Mouse (Mus musculus): ENCODE measurements around the gene Prss23. TPM values are rescaled to one million over a fixed set of nuclear protein-coding genes. Genes with fewer than 3 reads are reported as not detected.
A peak's percentile ranks its signal among the peaks of the same experiment; 100 is the strongest.

Gene Prss23
- polyA plus RNA-seq, 1 experiment from 2014 or later, result 138 TPM

GRCm38 (mm10) chr7:89511921-89512514 lies 15.0 kb downstream of the Prss23 start:
- TF ChIP-seq CTCF (IDR thresholded peaks at IDR 0.05), result no peak
- no peaks in the 10 kb centered on the region for H3K27me3 ChIP-seq
- DNase-seq (ENCODE audit: low read depth, low spot score) (no peak), ATAC-seq (no peak)
- POLR2A ChIA-PET, result no interaction called here
- in situ Hi-C loops (cut with MboI; ENCODE audit: low pct_unique_long_range_greater_than_20kb), result no loop called here
- CTCF ChIA-PET, result interaction anchor here (1.2 kb wide), 2 partner anchors 15 to 34 kb away, joined by 3 read pairs; partner anchors contain the start of gene Prss23

GRCm38 (mm10) chr7:89508672-89509071 lies 18.3 kb downstream of the Prss23 start:
- ChIA-PET CTCF (interaction anchor here (1.9 to 2.1 kb wide), 3 partner anchors 10 to 333 kb away, joined by 5 to 7 read pairs (median 6); no protein-coding TSS in a partner anchor), POLR2A (no interaction called here)
- in situ Hi-C loops (cut with MboI; ENCODE audit: low pct_unique_long_range_greater_than_20kb), result no loop called here
- no peaks in the 10 kb centered on the region for H3K27me3 ChIP-seq
- no peak for ATAC-seq
- DNase-seq (ENCODE audit: low read depth, low spot score), result no peak
- peak; percentile 28 for TF ChIP-seq CTCF (IDR thresholded peaks at IDR 0.05)

- no peaks in the 10 kb centered on the region for H3K27me3 ChIP-seq
Observed at GRCm38 (mm10) chr7:89499516-89500307, 27.3 kb downstream of the Prss23 start.

GRCm38 (mm10) chr7:89483769-89484568 lies 43.0 kb downstream of the Prss23 start:
- no peaks in the 10 kb centered on the region for H3K27me3 ChIP-seq
- no peak for DNase-seq (ENCODE audit: low read depth, low spot score)
- no peak for TF ChIP-seq CTCF (IDR thresholded peaks at IDR 0.05)
- POLR2A ChIA-PET, result interaction anchor here (0.5 to 0.7 kb wide), 2 partner anchors 262 to 357 kb away, joined by 3 to 5 read pairs; no protein-coding TSS in a partner anchor
- CTCF ChIA-PET, result no interaction called here
- no peak for ATAC-seq
- in situ Hi-C loops (cut with MboI; ENCODE audit: low pct_unique_long_range_greater_than_20kb), result no loop called here

More at GRCm38 (mm10) chr7:89499516-89500307, 27.3 kb downstream of the Prss23 start:
- ATAC-seq (peak; percentile 12), DNase-seq (ENCODE audit: low read depth, low spot score) (no peak)
- in situ Hi-C loops (cut with MboI; ENCODE audit: low pct_unique_long_range_greater_than_20kb), result loop anchor here (5.0 to 10.0 kb wide), 2 partner anchors 353 to 765 kb away; partner anchors contain the start of gene Ccdc83
- POLR2A ChIA-PET, result no interaction called here
- peak; percentile 88 for TF ChIP-seq CTCF (IDR thresholded peaks at IDR 0.05)
- CTCF ChIA-PET, result interaction anchor here (0.6 to 1.8 kb wide), 6 partner anchors 9 to 349 kb away, joined by 3 to 8 read pairs (median 4); no protein-coding TSS in a partner anchor

GRCm38 (mm10) chr7:89481723-89482122 lies 45.3 kb downstream of the Prss23 start:
- DNase-seq (ENCODE audit: low read depth, low spot score) (no peak), ATAC-seq (no peak)
- ChIA-PET POLR2A (interaction anchor here (0.6 kb wide), 1 partner anchor 135 kb away, joined by 3 read pairs; no protein-coding TSS in a partner anchor), CTCF (no interaction called here)
- no peaks in the 10 kb centered on the region for H3K27me3 ChIP-seq
- in situ Hi-C loops (cut with MboI; ENCODE audit: low pct_unique_long_range_greater_than_20kb), result no loop called here
- TF ChIP-seq CTCF (IDR thresholded peaks at IDR 0.05), result no peak

GRCm38 (mm10) chr7:89478490-89478889 lies 48.5 kb downstream of the Prss23 start:
- TF ChIP-seq CTCF (IDR thresholded peaks at IDR 0.05), result no peak
- CTCF ChIA-PET, result interaction anchor here (0.9 to 3.2 kb wide), 15 partner anchors 18 to 520 kb away, joined by 3 to 18 read pairs (median 5); partner anchors contain the start of gene Hikeshi

GRCm38 (mm10) chr7:89477294-89477999 lies 49.5 kb downstream of the Prss23 start:
- H3K27me3 ChIP-seq, result no peaks in the 10 kb centered on the region
- TF ChIP-seq CTCF (IDR thresholded peaks at IDR 0.05), result peak; percentile 69
- peak; percentile 84 for ATAC-seq
- in situ Hi-C loops (cut with MboI; ENCODE audit: low pct_unique_long_range_greater_than_20kb), result loop anchor here (5.0 kb wide), 1 partner anchor 430 kb away; no protein-coding TSS in a partner anchor
- no peak for DNase-seq (ENCODE audit: low read depth, low spot score)
- CTCF ChIA-PET, result interaction anchor here (0.6 to 3.2 kb wide), 20 partner anchors 16 to 1949 kb away, joined by 3 to 18 read pairs (median 4); partner anchors contain the start of gene Hikeshi
- POLR2A ChIA-PET, result interaction anchor here (0.9 kb wide), 1 partner anchor 43 kb away, joined by 3 read pairs; no protein-coding TSS in a partner anchor

More at GRCm38 (mm10) chr7:89478490-89478889, 48.5 kb downstream of the Prss23 start:
- no peaks in the 10 kb centered on the region for H3K27me3 ChIP-seq
- in situ Hi-C loops (cut with MboI; ENCODE audit: low pct_unique_long_range_greater_than_20kb), result loop anchor here (5.0 kb wide), 1 partner anchor 429 kb away; no protein-coding TSS in a partner anchor
- DNase-seq (ENCODE audit: low read depth, low spot score) (no peak), ATAC-seq (no peak)
- POLR2A ChIA-PET, result no interaction called here

- in situ Hi-C loops (cut with MboI; ENCODE audit: low pct_unique_long_range_greater_than_20kb), result loop anchor here (5.0 kb wide), 2 partner anchors 36 to 311 kb away; no protein-coding TSS in a partner anchor
- H3K27me3 ChIP-seq, result no peaks in the 10 kb centered on the region
- peak; percentile 91 for TF ChIP-seq CTCF (IDR thresholded peaks at IDR 0.05)
- DNase-seq (ENCODE audit: low read depth, low spot score) (no peak), ATAC-seq (peak; percentile 71)
- CTCF ChIA-PET, result interaction anchor here (0.9 to 2.8 kb wide), 10 partner anchors 14 to 347 kb away, joined by 3 to 12 read pairs (median 4); no protein-coding TSS in a partner anchor
- POLR2A ChIA-PET, result no interaction called here
Observed at GRCm38 (mm10) chr7:89473442-89473841, 53.5 kb downstream of the Prss23 start.

Data from Patski (cell line).